ENCODE assay signal across 10 mouse cellular contexts in the genomic region with DNA sequence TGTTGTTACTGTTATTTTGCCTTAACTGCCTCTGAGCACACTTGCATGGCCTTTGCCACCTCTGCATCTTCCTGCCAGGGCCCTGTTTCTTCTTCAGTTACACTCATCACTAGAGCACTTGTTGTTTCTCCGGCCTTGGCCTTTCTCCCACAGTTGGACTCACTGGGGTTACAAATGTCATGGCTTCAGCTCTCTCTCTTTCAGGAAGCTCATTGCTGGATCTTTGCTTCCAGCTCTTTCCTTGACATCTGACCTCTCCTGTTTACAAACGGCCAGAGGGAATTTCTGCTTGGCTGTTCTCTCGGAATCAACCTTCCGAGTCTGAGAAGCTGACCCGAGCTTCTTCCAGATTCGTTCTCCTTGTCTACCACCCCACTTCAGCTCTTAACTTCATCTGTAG.
DNase-seq lines count a peak whose midpoint lies in the region; ATAC-seq lines count a peak whose summit lies in the region.
"Had no signal": no experiment of that assay in that cellular context is flagged by ENCODE, and none has a peak within 500 bp of the region (broad histone marks: within the 10 kb centered on the region; RNA-seq: fewer than 3 reads in every experiment).

No protein-coding gene starts in this region.

- no peaks in the 10 kb centered on the region for H3K9me3 ChIP-seq in heart, embryonic 10.5 days
- H3K9me3 ChIP-seq in kidney, embryonic 16.5 days (ENCODE audit: low read length), result no peaks in the 10 kb centered on the region

- intact Hi-C loops in left cerebral cortex, postnatal 36 days (cut with DNase I), result no loop called here

- ATAC-seq in kidney, embryonic 16.5 days (ENCODE audit: low FRiP score, low TSS enrichment), result peak; percentile 57; the same call in 1 of the 2 replicates
- ATAC-seq: hindbrain, postnatal 0 days had no signal

- H3K27ac ChIP-seq in heart, embryonic 10.5 days, result no peak overlapping the region
- H3K27ac ChIP-seq in kidney, embryonic 16.5 days (ENCODE audit: low read length), result no peak overlapping the region
- H3K27ac ChIP-seq: hindbrain, postnatal 0 days had no signal

- no peak overlapping the region for H3K9ac ChIP-seq in kidney, embryonic 16.5 days (replicated peaks; ENCODE audit: low read length)
- H3K9ac ChIP-seq: lung, embryonic 14.5 days had no signal

- H3K4me1 ChIP-seq in heart, embryonic 10.5 days, result no peaks in the 10 kb centered on the region
- peaks cover 12% of the 10 kb centered on the region for H3K4me1 ChIP-seq in kidney, embryonic 16.5 days (ENCODE audit: insufficient read depth, low read length)

- no peak overlapping the region for H3K4me3 ChIP-seq in heart, embryonic 10.5 days
- no peak overlapping the region for H3K4me3 ChIP-seq in kidney, embryonic 16.5 days (ENCODE audit: low read length)

- DNase-seq in heart, adult 11 months, result peak; percentile 97
- DNase-seq in heart, embryonic 10.5 days (ENCODE audit: low spot score), result no peak
- peak; percentile 23 for DNase-seq in urinary bladder, postnatal 25 days (ENCODE audit: low spot score)
- DNase-seq in urinary bladder, postnatal 10 days (ENCODE audit: low spot score), result no peak
- peak; percentile 38 for DNase-seq in yolk sac, embryonic 10.5 days (ENCODE audit: low spot score)
- DNase-seq in left cerebral cortex, postnatal 36 days (ENCODE audit: low spot score in 2 of 2), result no peak
- no peak for DNase-seq in left cerebral cortex, adult 11 months (ENCODE audit: low spot score)
- DNase-seq: lung, embryonic 14.5 days had no signal

- 58% methylated on average over 6 of the region's 6 CpGs for WGBS in heart, embryonic 10.5 days
- WGBS in kidney, embryonic 16.5 days, result 11% methylated on average over 6 of the region's 6 CpGs

- no peak overlapping the region for H3K4me2 ChIP-seq in kidney, embryonic 16.5 days (replicated peaks; ENCODE audit: low read depth, low read length)
- H3K4me2 ChIP-seq: lung, embryonic 14.5 days had no signal

- H3K27me3 ChIP-seq in heart, embryonic 10.5 days (ENCODE audit: insufficient read depth, poor library complexity, severe bottlenecking), result no peaks in the 10 kb centered on the region
- H3K27me3 ChIP-seq in kidney, embryonic 16.5 days (ENCODE audit: insufficient read depth, low read length), result 0 out of 2 replicates have a peak, but pooled peaks cover 4% of the 10 kb centered on the region

- H3K36me3 ChIP-seq in heart, embryonic 10.5 days, result no peaks in the 10 kb centered on the region
- no peaks in the 10 kb centered on the region for H3K36me3 ChIP-seq in kidney, embryonic 16.5 days (ENCODE audit: insufficient read depth, low read length)

Comparison
In these comparisons a context has a peak if more than half of its experiments do, and no peak if none do; other contexts are left out.
1. DNase-seq: peak in heart, adult 11 months (single experiment), urinary bladder, postnatal 25 days (single experiment) and yolk sac, embryonic 10.5 days (single experiment); none in heart, embryonic 10.5 days (single experiment), urinary bladder, postnatal 10 days (single experiment), left cerebral cortex, postnatal 36 days (0 of 2) and left cerebral cortex, adult 11 months (single experiment).